Mouse (Mus musculus) ES-E14 (cell line): ENCODE data around the gene Pnma1. TPM values are rescaled to one million over a fixed set of nuclear protein-coding genes. Genes with fewer than 3 reads are reported as not detected.

Source experiments
- DNase-seq: peaks from one replicate; pipeline ENCODE4 v3.0.0-alpha.2; 2013; ENCODE audit warnings: low read depth, low spot score
- H3K27ac ChIP-seq: 2 replicates; pipeline ENCODE4 v1.5.1; 2012; ENCODE audit warnings: low read depth, mild to moderate bottlenecking, low read length, moderate library complexity, mixed read lengths; ENCODE audit not compliant: poor library complexity, insufficient read depth, severe bottlenecking
- H3K36me3 ChIP-seq: 2 replicates; pipeline ENCODE4 v1.6.1; 2012; ENCODE audit warnings: mild to moderate bottlenecking, low read length, moderate library complexity, mixed read lengths; ENCODE audit not compliant: control insufficient read depth, poor library complexity, insufficient read depth, severe bottlenecking
- H3K4me1 ChIP-seq, 2 experiments: fragments of 150-350 bp in 1 of 2; sonication (generic) in 1 of 2; 2 replicates each; pipeline ENCODE4 v1.6.1; 2012; ENCODE audit warnings: low read length in 2 of 2, mild to moderate bottlenecking in 1 of 2, mixed read lengths in 1 of 2; ENCODE audit not compliant: control insufficient read depth in 2 of 2, insufficient read depth in 2 of 2, poor library complexity in 1 of 2
- H3K4me3 ChIP-seq, 2 experiments: fragments of 150-350 bp in 1 of 2; sonication (generic) in 1 of 2; 2 replicates each; pipeline ENCODE4 v1.5.1; 2012; ENCODE audit warnings: low read length in 2 of 2, low read depth in 1 of 2, mild to moderate bottlenecking in 1 of 2, mixed read lengths in 1 of 2; ENCODE audit not compliant: insufficient read depth in 1 of 2, poor library complexity in 1 of 2, severe bottlenecking in 1 of 2
- H3K9ac ChIP-seq: 2 replicates; pipeline ENCODE4 v1.6.1; 2012; ENCODE audit warnings: low read depth, mild to moderate bottlenecking, low read length, mixed read lengths; ENCODE audit not compliant: poor library complexity, insufficient read depth, severe bottlenecking
- H3K9me3 ChIP-seq: fragments of 150-350 bp; sonication (generic); 2 replicates; pipeline ENCODE4 v1.6.1; 2012; ENCODE audit warnings: low read depth, mild to moderate bottlenecking, low read length; ENCODE audit not compliant: control insufficient read depth, insufficient read depth
- CHD2 ChIP-seq: IDR thresholded peaks from 2 replicates; pipeline ENCODE4 v1.6.1; 2014; ENCODE audit warnings: mild to moderate bottlenecking, low read depth, low read length, inconsistent platforms
- HCFC1 ChIP-seq: IDR thresholded peaks from 2 replicates; pipeline ENCODE4 v1.6.1; 2012; ENCODE audit warnings: low read length, inconsistent platforms, borderline replicate concordance; ENCODE audit not compliant: insufficient read depth
- MAFK ChIP-seq: IDR thresholded peaks from 2 replicates; pipeline ENCODE4 v1.6.1; 2014; ENCODE audit warnings: mild to moderate bottlenecking, low read depth, low read length, inconsistent platforms; ENCODE audit not compliant: insufficient read depth
- ZC3H11A ChIP-seq: IDR thresholded peaks from 2 replicates; pipeline ENCODE4 v1.6.1; 2012; ENCODE audit warnings: low read depth, mild to moderate bottlenecking, inconsistent platforms, low read length, borderline replicate concordance
- ZNF384 ChIP-seq: IDR thresholded peaks from 2 replicates; pipeline ENCODE4 v1.6.1; 2012; ENCODE audit warnings: low read depth, low read length, inconsistent platforms
- in situ Hi-C, 2 experiments: fragments of 600-800 bp; cut with MboI; formaldehyde crosslinking; loops; one replicate each; pipeline ENCODE4 v1.15.1; 2025; ENCODE audit warnings: low sequenced_read_pairs in 2 of 2, inconsistent platforms in 1 of 2; ENCODE audit not compliant: unreplicated experiment in 2 of 2
- total RNA-seq: library from RNA; depleted of rRNA; stranded (reverse); fragments of 300-350 nt; gene quantifications from 2 replicates; pipeline ENCODE4 v1.2.3, GENCODE M21; 2012

Pnma1 gene
- total RNA-seq, 1 experiment = 0.80 TPM

DNA sequence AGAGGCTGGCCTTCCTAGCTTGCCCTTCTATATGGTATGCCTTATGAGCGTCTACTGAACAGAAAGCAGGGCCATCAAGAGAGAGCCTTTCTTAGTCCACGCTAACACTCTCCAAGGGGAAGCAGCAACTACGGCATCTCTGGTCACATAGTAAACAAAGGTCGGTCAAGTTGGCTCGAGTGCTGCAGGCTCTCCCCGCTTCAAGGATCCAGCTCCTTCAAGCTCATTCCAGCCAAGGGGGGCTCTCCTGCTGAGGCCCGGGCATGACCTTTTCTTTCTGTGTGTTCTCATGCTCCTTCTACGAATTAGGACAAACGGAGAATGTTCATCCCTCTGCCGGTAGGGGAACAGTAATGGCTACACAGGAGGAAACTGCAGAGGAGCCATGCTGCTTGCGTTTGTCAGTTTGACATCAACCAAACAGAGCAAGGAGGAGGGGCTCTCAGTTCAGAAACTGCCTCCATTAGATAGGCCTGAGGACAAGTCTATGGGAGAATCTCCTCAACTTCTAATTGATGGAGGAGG lies 15.4 kb upstream of the Pnma1 start:
- H3K9ac ChIP-seq = no peak overlapping the region; the same call in 1 of the 2 replicates
- no peak overlapping the region; the same call in 1 of the 2 replicates for H3K27ac ChIP-seq
- H3K9me3 ChIP-seq = no peaks in the 10 kb centered on the region
- peaks cover 26% of the 10 kb centered on the region for H3K36me3 ChIP-seq
- TF ChIP-seq HCFC1 (no peak), CHD2 (no peak), MAFK (no peak), ZC3H11A (no peak), ZNF384 (no peak)
- DNase-seq = no peak
- in situ Hi-C loops = loop anchor here in 1 of 2 experiments (10.0 kb wide), 1 partner anchor 91 kb away; no protein-coding TSS in a partner anchor
- peaks cover 2 to 7% of the 10 kb centered on the region in 2 experiments; a peak in 2 of 4 replicates for H3K4me1 ChIP-seq
- H3K4me3 ChIP-seq = no peak overlapping the region

DNA sequence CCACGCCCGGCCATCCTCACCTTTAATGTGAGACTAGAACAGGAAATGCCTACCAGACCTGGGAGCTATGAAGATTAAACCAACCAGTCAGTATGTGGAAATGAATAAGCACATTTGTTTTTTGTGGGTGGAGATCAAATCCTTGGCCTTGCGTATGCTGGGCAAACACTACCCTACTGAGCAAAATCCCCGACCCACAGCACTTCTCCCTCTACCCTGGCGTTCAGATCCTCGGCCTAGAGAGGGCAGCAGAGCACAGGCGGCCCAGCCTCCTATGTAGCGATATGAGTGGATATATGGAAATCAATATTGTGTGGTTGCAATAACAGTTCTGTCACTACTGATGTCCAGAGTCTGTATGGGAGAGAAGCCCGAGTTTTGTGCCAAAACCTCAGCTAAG lies 14.8 kb upstream of the Pnma1 start:
- Histone ChIP-seq H3K9me3 (no peaks in the 10 kb centered on the region), H3K4me3 (no peak overlapping the region), H3K36me3 (peaks cover 31% of the 10 kb centered on the region), H3K27ac (no peak overlapping the region), H3K9ac (no peak overlapping the region), H3K4me1 (peaks cover 2 to 7% of the 10 kb centered on the region in 2 experiments; a peak in 2 of 4 replicates)
- TF ChIP-seq CHD2 = no peak
- TF ChIP-seq HCFC1 = no peak
- TF ChIP-seq ZC3H11A = no peak
- no peak for TF ChIP-seq ZNF384
- TF ChIP-seq MAFK = no peak
- no peak for DNase-seq
- in situ Hi-C loops = loop anchor here in 1 of 2 experiments (10.0 kb wide), 1 partner anchor 92 kb away; no protein-coding TSS in a partner anchor

DNA sequence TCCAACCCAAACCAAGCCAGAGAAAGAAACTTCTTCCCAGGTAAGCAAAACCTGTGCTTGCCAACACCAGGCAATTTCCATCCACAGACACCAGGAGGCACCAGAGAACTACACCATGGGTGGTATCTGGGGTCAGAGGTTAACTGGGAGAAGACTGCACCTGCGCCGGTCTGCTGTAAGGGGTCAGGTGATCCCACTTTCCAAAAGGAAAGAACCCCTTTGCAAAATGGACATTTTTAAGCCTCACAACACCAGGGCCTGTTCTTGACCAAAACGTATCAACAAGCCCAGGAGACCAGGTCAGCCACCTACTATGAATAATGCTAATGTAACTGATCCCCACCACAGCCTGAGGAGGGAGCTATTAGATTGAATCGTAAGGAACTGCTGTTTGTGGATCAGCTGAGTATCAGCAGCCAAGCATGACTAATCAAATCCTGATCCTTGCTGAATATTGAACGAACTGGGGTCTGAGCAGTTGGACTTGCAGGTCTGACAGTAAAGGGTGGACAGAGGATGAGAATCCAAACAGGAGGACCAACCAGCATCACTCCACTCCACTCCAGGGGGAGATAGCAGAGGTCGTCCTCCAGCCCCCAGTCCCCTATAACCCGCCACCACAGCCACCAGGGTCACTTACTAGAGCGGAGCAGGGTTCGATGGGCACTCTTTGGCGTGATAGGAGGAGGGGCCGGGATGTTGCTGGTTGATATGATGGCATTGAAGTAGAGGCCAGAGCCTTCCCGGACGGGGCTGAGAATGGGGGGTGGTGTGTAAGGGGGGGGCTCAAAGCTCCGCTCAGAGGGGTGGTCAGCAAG lies 13.5 kb upstream of the Pnma1 start:
- Histone ChIP-seq H3K9me3 (no peaks in the 10 kb centered on the region), H3K4me1 (peaks cover 2 to 5% of the 10 kb centered on the region in 2 experiments; a peak in 2 of 4 replicates), H3K27ac (peak overlapping the region; percentile 64; the same call in 1 of the 2 replicates), H3K4me3 (peak overlapping the region; percentile 20 to 31; a peak in 1 of 4 replicates), H3K9ac (peak overlapping the region; percentile 34; the same call in 1 of the 2 replicates), H3K36me3 (peaks cover 39% of the 10 kb centered on the region)
- peak; percentile 84 for DNase-seq
- in situ Hi-C loops = loop anchor here in 1 of 2 experiments (10.0 kb wide), 1 partner anchor 93 kb away; no protein-coding TSS in a partner anchor
- TF ChIP-seq CHD2 (peak; percentile 80; the same call in 1 of the 2 replicates), ZNF384 (no peak), ZC3H11A (0 out of 2 replicates have a peak, but pooled peaks have one; percentile 31), MAFK (peak; percentile 73), HCFC1 (no peak)

DNA sequence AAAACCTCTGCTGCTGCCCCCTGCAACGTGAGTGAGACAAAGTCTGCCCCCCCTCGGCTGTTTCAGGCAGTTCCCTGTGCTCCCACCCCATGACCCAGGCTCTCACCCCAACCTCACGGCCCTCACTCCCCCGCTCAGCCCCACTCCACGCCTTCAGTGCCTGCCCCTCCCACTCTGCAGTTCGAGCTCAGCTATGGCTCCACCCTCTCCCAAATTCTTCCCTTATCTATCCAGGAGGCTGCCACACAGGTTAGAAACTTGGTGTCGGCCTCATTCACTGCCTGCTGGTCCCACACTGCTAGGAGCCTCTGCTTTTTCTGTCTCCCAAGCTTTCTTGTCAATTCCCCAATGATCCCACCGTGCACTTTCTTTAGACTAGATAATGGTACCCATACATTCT lies 12.8 kb upstream of the Pnma1 start:
- Histone ChIP-seq H3K4me3 (no peak overlapping the region), H3K36me3 (peaks cover 45% of the 10 kb centered on the region), H3K9me3 (no peaks in the 10 kb centered on the region), H3K4me1 (peaks cover 2 to 5% of the 10 kb centered on the region in 2 experiments; a peak in 2 of 4 replicates), H3K9ac (no peak overlapping the region), H3K27ac (no peak overlapping the region)
- TF ChIP-seq HCFC1 (no peak), CHD2 (no peak), ZC3H11A (no peak), ZNF384 (no peak), MAFK (no peak)
- DNase-seq = no peak
- in situ Hi-C loops = loop anchor here in 1 of 2 experiments (10.0 kb wide), 1 partner anchor 94 kb away; no protein-coding TSS in a partner anchor
